Mouse (Mus musculus): ENCODE results near the gene Chac1. TPM values are rescaled to one million over a fixed set of nuclear protein-coding genes. Genes with fewer than 3 reads are reported as not detected.

Gene Chac1
- total RNA-seq (2021), result 1 to 10 TPM; 2.4 to 5.8 TPM
- long read RNA-seq, experiment 1, partial matches to known transcripts, result 0 of 4 reads
- long read RNA-seq, experiment 1, other reads (novel, unspliced or antisense), result 0 of 4 reads
- long read RNA-seq, experiment 2, transcript Chac1-201 (3 exons, 1,637 nt), result major isoform, 6 of 6 reads
- long read RNA-seq, experiment 2, partial matches to known transcripts, result 0 of 6 reads
- long read RNA-seq, experiment 2, other reads (novel, unspliced or antisense), result 0 of 6 reads

GRCm38 (mm10) chr2:119350555-119351486 is at the start of gene Chac1:
Gene Chac1, plus strand, starts transcription at chr2:119351229.
- DNase-seq, result peak; percentile 95

GRCm38 (mm10) chr2:119302876-119303275 is 48.2 kb upstream of the Chac1 start:
- DNase-seq, result peak; percentile 69

GRCm38 (mm10) chr2:119304391-119304790 is 46.6 kb upstream of the Chac1 start:
- no peak for DNase-seq

- peak; percentile 54 for DNase-seq
Observed at GRCm38 (mm10) chr2:119304798-119305208, 46.2 kb upstream of the Chac1 start.

- peak; percentile 68 for DNase-seq
Observed at GRCm38 (mm10) chr2:119311544-119311943, 39.5 kb upstream of the Chac1 start.

GRCm38 (mm10) chr2:119312380-119312958 is 38.6 kb upstream of the Chac1 start:
- DNase-seq, result no peak

- no peak for DNase-seq
Observed at GRCm38 (mm10) chr2:119313780-119314479, 37.1 kb upstream of the Chac1 start.

- no peak for DNase-seq
Observed at GRCm38 (mm10) chr2:119314742-119315310, 36.2 kb upstream of the Chac1 start.

- DNase-seq, result peak; percentile 47
Observed at GRCm38 (mm10) chr2:119318043-119318710, 32.9 kb upstream of the Chac1 start.

- peak; percentile 17 for DNase-seq
Observed at GRCm38 (mm10) chr2:119320571-119320970, 30.5 kb upstream of the Chac1 start.

GRCm38 (mm10) chr2:119321771-119322586 is 29.1 kb upstream of the Chac1 start:
- DNase-seq, result peak; percentile 18

GRCm38 (mm10) chr2:119322587-119323300 is 28.3 kb upstream of the Chac1 start:
- peak; percentile 52 for DNase-seq

GRCm38 (mm10) chr2:119323866-119324575 is 27.0 kb upstream of the Chac1 start:
- no peak for DNase-seq

GRCm38 (mm10) chr2:119324576-119325318 is 26.3 kb upstream of the Chac1 start:
- no peak for DNase-seq

- DNase-seq, result peak; percentile 71
Observed at GRCm38 (mm10) chr2:119325568-119326143, 25.4 kb upstream of the Chac1 start, which contains the start of gene Dll4. Gene Dll4, plus strand, starts transcription at chr2:119325784.

GRCm38 (mm10) chr2:119326161-119327101 is 24.6 kb upstream of the Chac1 start:
- no peak for DNase-seq

- peak; percentile 64 for DNase-seq
Observed at GRCm38 (mm10) chr2:119327102-119327480, 23.9 kb upstream of the Chac1 start.

Data from adrenal gland, postnatal 10 days (tissue).